Mouse (Mus musculus) kidney, adult 11 months (tissue): ENCODE data around the gene Tnp2.
"Not testable (repeated sequence)": the region's sequence is repeated elsewhere in the genome, so short reads cannot be mapped to it uniquely, and the experiment has no call there.

Experiments
- DNase-seq: peaks from one replicate; pipeline ENCODE4 v3.0.0; 2022

The Tnp2 gene

DNA sequence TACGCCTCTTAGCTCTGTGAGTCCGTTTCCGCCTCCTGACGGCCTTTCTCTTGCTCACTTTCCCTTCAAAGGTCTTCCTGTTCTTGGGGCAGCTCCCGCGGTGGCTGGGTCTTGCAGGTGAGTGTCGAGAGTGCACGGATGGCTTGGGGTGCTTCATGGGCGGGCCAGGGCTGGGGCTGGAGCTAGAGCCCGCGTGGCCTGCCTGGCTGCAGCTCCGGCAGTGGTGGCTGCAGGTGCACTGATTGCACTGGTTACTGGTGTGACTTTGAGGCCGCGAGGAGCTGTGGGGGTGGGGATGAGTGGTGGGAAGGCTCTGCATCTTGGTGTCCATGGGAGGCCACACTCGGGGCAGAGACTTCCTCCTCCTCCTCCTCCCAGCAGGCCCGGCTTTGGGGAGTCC lies at the start of gene Tnp2:
Gene Tnp2, minus strand, starts transcription at position 390 of the 400 bp plus-strand sequence.
- DNase-seq: no peak

DNA sequence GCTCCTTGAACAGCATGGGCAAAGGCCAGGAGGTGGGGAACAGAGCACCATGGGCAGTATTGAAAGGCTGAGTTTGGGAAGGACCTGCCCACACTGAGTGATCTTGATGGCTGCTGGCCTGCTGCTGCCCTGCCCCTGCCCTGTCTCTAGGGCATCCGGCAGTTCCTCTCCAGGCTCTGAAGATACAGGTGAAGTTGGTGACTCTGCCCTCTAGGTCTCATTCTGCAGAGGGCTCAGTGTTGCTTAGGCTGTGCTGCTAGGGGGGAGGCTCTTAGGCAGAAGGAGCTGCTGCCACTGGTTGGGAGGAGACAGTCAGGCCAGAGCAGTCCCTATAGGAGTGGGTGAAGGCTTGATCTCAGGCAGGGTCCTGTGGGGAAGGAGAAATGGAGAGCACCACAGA lies 49.4 kb upstream of the Tnp2 start:
- no peak for DNase-seq

DNA sequence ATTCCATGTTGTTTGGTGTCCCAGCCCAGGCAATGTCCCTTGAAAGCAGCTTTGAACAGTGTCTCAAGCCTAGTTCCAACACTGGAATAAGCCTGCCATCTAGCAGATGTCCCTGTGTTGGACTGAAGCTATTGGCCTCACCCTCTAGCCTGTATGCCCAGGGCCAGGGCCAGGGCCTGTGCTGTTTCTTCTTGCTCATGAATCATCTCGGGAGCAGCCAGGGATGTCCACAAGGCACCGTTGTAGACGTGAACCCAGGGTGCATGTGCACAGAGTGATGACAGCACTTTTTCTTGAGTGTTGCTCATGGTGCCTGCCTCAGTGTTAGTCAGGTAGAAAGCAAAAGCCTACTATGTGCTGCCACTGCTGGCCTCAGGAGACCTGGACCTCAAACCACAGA lies 48.8 kb upstream of the Tnp2 start:
- DNase-seq: no peak

DNA sequence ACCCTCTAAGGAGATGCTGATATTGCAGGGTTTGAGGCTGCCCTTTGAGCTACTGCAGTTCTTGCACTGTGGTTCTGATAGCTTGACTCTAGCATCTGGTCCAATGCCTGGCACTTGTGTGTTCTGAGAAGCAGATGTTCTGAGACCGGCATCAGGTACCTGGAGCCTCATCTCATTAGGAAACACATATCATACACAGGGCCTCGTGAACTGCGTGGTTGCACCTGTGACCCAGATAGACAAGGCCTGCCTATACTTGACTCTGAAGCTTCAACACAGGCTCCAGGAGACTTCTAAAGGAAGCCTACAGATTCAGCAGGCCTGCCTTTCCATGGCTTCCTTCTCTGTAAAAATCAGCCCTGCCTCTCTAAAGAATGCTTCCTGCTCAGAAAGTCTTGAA lies 47.9 kb upstream of the Tnp2 start:
- DNase-seq: no peak

DNA sequence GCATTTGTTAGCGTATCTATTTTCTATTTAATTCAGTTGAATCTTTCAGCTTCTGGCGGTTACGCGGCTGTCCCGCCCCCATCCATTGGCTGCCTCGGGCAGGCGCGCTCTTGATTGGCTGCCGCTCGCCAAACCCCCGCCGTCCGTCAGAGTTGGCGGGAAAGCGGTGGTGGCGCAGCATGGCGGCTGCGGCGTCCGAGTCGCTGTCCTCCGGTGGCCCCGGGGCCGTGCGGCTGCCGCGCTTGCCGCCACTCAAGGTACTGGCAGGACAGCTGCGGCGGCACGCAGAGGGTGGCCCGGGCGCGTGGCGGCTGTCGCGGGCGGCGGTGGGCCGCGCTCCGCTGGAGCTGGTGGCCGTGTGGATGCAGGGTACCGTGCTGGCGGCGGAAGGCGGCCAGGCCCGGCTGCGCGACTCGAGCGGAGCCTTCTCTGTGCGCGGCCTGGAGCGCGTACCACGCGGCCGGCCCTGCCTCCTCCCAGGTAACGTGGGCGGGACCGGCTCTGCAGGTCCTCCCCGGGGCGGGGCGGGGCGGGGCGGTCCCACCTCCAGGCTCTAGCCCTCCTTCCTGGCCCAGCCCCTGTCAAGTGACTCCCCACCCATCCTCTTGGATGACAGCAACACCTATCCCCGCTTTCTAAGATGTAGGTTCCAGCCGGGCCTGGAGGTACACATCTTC lies 46.6 kb upstream of the Tnp2 start, which contains the start of gene Rmi2:
Gene Rmi2, plus strand, starts transcription at position 149 of the 677 bp plus-strand sequence.
- peak; percentile 79 for DNase-seq

DNA sequence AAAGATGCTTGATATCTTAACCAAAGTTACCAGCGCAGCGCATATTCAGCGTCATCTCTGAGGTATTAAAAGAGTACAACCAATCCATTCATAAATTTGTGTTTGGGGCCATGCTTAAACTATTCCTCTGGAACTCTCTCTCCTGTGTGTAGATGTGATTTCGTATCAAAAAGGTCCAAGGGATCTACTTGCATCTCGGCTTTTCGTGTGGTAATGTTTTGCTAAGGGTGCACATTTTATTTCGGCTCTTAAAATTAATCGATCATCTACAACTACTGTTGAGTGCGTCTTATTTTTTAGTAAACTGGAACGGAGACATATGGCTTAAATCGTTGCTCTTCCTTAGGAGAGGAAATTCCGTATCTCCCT lies 46.1 kb upstream of the Tnp2 start:
- DNase-seq: no peak

DNA sequence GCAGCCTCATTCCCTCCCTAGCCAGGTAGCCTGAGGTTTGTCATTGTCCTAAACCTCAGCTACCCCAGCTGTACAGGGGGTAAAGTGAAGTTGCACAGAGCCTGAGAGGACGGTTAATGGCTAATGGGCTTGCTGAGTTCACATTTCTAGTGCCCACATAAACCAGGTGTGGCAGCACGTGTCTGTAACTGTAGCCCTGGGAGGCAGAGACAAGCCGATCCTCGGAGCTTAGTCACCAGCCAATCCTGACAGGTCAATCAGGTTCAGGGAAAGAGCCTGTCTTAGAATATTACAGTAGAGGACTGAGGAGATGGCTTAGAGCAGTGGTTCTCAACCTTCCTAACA lies 40.0 kb upstream of the Tnp2 start:
- peak; percentile 57 for DNase-seq

DNA sequence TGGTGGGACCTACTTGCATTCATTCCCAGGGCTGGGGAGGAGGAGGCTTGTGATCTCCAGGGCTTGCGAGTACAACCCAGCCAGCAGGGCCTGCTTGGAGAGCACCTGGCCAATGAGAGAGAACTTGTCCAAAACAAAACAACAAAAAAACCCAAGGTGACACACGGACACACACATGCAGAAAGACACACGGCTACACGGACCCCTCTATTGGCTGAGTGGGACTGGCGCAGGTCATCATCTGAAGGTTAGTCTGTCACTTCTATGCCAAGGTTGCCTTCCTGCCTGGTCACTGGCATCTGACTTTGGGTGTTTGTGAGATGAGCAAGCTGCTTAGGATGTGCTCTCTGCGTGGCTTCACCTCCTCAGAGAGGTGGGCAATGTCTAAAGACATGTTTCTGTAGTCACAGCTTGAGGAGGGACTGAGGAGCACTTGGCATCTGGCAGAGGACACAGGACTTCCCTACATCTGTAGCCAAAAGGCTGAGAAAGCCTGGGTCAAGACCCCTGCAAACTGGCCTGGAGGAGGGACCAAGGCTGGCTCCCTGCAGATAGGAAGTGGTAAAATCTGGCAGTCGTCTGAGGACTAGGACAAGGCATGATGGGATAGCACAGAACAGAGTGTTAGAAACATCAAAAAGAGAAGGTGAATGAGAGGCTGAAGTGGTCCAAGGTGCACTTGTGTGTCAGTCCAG lies 39.5 kb upstream of the Tnp2 start:
- DNase-seq: no peak

DNA sequence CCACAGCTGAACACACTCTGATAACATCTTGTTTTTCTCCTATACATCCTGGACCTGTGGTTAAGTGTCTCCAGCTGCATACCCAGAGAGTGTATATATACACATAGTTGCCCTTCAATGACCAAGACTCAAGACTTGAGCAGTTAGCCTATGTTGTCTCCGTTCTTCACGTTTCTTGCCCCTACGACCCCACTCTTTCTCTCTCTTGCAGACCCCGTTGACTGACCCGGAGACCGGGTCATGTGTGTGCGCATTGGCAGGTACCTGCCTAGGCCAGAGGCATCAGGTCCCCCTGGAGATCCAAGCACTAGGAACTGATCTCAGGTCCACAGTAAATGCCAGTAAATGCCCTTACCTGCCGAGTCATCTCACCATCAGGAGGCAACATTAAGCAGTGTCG lies 38.8 kb upstream of the Tnp2 start:
- DNase-seq: no peak

DNA sequence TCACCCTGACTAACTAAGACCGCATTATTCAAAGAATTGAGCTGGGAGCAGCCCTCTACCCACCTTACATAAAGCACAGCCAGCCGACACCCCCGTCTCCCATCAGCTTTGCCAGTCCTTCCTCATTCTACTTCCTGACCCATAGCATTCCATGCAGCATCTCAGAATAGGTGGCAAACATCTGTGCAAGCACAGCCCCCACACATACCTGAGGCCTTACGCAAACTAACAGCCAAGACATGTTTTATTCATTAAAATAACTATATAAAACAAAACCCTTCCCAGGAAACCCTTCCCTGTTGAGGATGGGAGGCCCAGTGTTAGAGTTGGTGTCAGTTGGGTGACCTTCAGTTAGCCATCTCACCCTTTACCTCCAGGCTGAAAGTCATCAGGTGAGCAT lies 37.4 kb upstream of the Tnp2 start:
- DNase-seq: no peak

DNA sequence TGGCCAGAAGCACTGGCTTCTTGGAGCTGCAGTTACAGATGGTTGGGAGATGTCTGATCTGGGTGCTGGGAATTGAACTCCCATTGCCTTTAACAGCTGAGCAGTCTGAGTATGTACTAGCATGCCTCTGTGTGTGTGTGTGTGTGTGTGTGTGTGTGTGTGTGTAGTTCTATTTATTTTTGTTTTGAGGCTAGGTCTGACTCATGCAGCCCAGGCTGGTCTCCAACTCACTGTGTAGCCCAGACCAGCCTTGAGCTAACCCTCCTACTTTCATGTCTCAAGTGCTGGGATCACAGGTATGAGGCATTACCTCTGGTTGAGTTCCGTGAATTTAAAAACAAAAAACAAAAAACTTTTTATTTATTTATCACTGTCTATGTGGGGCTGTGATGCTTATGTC lies 36.1 kb upstream of the Tnp2 start:
- no peak for DNase-seq

DNA sequence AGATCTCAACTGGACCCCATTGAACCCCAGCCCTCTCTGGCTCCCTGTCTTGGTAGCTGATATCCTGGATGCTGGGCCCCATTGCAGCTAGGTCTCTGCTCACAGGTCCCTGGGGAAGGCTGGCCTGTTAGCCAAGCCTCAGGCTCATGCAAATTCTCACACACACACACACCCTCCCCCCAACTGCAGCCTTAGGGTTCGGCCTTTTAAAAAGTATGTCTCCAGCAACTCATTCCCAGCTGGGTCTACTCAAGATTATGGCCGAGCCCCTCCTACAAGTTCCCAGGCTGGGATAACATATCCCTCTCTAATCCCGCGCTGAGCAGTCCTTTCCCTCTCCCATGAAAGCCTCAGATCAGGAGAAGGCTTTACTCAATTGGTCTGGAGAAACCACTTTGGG lies 32.9 kb upstream of the Tnp2 start:
- DNase-seq: no peak

DNA sequence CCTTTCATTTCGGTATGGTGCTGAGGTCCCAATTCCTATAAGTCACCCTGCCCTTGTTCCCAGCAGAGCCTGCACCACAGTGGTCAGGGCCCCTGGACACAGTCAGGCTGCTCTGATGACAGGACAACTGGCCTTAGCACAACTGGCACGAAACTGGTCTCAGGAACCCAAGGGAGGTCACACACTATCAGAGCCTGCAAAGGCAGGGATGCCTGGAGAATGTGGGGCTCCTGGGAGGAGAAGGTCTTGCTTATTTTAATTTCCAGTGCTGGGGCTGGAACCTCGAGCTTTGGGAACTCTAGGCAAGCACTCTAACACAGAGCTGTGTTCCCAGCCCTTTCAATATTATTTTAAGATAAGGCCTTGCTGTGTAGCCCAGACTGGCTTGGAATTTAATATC lies 31.5 kb upstream of the Tnp2 start:
- no peak for DNase-seq

DNA sequence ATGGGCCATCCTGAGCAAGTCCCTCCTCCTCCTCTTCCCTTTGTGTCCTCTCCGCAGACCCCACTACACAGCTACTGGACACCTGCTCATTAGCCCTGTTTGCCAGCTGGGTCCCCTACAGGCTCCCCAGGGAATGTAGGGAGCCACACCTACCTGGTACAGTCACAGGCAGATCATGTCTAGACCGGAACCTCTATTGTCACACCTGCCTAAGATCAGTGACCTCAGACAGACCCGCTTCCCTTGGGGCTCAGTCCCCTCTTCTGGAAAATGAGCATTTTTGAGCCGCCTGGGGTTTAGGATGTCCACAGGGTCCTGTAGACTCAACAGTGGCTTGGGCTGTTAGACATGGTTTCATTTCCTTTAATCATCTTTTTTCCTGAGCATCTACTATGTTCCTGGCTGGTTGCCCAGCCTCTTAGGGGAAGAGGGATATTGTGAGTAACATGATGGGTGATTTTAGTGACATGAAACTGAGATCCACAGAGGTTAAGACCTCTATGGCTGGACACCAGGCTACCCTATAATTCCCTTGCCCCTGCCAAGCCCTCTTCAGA lies 30.2 kb upstream of the Tnp2 start:
- no peak for DNase-seq

DNA sequence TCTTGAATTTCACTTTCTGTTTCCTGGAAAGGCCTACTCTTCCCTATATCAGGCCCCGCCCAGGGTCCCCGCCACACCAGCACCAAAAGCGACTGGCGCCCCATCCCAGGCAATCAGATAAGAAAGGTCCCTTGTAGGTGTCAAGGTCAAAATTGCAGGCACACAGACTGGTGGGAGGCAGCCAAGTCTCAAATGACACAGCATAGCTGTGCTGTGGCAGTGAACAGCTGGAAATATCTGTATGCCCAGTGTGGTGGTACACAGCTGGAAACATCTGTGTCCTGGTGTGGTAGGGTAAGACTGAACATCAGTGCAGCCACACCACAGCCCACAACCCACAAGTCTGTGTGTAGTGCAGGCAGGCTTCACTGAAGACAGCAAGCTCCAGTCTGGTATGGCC lies 26.4 kb upstream of the Tnp2 start:
- DNase-seq: no peak

DNA sequence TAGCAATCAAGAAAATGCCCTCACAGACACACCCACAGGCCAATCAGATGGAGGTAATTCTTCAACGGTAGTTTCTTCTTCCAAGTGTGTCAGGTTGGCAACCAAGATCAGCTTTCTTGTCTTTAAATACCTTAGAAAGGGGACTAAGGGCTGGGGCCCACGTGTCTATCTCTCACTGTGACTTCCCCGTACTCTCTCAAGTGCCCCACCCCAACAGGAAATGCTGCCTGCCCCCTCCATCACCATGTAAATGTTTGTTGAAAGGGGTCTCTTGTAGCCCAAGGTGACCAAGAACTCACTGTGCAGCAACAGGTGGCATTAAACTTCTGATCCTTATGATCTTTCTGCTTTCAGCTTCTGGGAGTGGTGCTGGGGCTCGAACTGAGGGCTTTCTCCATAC lies 25.3 kb upstream of the Tnp2 start:
- DNase-seq: no peak

DNA sequence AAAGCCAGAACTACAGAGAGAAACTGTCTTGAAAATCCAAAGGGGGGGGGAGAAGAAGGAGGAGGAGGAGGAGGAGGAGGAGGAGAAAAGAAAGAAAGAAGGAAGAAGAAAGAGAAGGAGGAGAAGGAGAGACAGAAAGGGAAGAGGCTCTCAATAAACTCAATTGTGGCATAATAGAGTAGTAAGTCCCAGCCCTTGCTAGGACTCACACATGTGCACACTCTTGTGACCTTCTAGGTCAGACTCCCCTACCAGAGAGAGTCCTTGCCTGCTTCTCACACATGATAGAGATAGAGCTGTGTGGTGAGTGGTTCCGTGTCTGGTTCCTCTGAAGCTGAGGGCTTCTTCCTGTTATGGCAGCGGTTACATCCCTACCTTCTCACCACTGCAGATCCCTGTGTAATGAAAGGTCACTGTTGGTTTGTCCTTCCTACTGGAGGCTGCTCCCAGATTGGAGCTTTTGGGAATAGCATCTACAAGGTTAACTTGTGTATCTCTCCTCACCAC lies 24.5 kb upstream of the Tnp2 start, which contains the start of gene Gm11172:
Gene Gm11172, plus strand, starts transcription at position 51 of the 507 bp plus-strand sequence.
- no peak for DNase-seq

DNA sequence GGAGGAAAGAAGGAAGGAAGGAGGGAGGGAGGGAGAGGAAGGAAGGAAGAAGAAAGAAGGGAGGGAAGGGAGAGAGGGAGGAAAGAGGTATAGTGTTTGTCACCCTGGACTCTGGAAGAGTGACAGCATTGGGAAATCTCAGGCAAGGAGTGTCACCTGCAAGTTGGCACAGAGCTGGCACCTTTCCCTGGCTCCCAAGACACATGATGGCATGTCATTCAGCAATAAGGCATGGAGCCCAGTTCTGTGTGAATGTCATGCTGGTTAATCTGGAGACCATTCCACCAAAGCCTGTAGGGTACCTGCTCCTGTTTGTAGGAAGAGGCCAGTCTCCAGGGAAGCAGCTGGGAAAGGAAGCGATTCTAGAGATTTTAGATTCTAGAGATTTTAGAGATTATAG lies 21.9 kb upstream of the Tnp2 start:
- no peak for DNase-seq

DNA sequence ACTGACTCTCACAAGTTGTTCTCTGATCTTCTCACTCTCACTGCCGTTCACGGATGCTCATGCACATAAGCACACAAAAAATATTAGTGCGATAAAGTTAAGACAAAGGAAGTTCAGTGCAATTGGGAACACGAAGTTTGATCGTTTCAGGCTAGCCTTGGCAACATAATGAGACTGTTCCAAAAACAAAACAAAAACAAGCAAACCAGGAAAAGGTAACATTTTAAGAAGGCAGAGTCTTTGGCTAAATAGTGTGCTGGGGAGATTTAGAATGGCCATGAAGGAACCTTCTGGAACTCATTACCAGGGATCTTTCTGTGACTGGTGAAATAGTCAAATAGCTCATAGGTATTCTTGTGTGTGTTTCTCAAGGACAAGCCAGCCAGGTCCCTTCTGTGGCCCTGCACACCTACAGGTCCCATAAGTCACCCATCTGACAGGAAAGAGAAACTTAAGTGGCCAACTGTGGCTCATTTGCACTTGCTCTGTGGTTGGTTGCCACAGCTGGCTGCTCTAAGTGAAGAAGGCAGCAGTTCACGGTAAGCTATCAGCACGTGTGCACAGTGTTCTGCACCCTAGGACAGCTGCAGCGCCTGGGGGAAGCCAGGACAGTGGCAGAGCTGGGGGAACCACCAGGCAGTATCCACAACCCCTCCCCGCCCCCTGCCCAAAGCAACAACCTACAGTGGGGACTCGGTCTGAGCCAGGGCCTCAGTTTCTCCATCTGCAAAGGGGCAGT lies 17.5 kb upstream of the Tnp2 start, which contains the start of gene Prm1:
Gene Prm1, minus strand, starts transcription at position 51 of the 739 bp plus-strand sequence.
- no peak for DNase-seq

DNA sequence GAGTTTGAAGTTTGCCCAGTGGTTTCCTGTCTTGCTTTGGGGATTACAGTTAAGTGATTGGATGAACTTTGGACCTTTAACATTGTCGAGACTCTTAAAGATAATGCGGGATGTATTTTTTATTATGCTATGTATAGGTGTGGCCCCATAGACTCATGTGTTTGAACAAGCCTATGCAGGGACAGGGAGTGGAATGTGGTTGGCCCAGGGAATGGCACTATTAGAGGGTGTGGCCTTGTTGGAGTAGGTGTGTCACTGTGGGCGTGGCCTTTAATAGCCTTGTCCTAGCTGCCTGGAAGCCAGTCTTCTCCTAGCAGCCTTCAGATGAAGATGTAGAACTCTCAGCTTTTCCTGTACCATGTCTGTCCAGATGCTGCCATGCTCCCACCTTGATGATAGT lies 14.0 kb upstream of the Tnp2 start:
- not testable (repeated sequence) for DNase-seq

DNA sequence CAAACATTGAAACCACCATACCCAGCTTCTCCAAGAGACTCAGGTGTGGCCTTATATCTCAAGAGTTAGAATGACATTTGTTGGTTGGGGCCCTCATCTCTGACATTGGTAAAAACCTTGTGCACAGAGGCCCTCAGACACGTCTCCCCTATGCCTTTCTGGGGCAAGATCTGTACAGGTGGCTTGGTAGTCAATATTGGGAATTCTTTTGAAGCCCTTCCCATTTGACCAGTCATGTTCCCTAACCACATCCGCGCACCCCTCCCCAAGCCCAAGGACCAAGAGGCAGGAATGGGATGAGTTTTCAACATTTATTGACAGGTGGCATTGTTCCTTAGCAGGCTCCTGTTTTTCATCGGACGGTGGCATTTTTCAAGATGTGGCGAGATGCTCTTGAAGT lies 7.6 kb upstream of the Tnp2 start, which contains the start of gene Prm2:
Gene Prm2, minus strand, starts transcription at position 101 of the 400 bp plus-strand sequence.
- no peak for DNase-seq

DNA sequence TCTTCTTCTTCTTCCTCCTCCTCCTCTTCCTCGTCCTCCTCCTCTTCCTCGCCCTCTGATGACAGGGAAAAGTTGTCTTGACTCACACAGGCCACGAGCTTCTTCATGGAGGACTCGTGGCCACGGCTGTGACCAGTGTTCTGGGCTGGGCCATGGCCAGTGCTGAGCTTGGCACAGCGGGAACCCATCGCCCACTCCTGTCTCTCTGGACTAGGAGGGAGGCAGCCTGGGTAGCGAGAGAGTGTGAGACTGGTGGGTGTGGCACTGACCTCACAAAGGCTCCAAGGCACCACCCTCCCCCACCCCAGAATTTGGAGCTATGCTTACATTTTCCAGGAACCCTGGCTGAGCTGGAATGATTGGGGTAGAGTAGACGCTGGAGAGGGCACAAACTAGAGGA lies 2.2 kb upstream of the Tnp2 start, which contains the start of gene Prm3:
Gene Prm3, minus strand, starts transcription at position 213 of the 400 bp plus-strand sequence.
- DNase-seq: no peak

DNA sequence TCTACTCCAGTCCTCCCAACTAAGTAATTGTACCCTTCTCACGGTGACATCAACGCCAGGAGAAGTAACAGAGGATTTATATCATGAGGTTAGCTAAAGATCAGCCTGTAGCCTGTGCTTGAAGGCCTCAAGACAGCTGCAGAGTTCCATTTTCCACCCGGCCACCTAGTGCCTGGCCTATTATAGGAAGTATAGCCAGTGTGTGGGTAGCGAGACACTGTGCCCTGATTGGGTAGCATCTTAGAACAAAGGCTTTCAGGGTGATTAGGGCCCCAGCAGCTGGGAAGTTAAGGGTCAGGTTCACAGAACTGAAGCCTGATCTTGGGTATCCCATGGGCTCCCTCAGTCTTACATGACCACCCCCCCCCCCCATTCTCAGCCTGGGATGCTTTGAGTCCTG lies 406 bp upstream of the Tnp2 start:
- no peak for DNase-seq
